Mouse (Mus musculus) 3134 (cell line): ENCODE data around the gene Tuba1a.

Source experiments
- DNase-seq: peaks from one replicate; pipeline ENCODE4 v3.0.0-alpha.2; 2011; ENCODE audit warnings: low spot score; ENCODE audit not compliant: insufficient read length; ENCODE audit errors: extremely low read depth

Gene Tuba1a

GRCm38 (mm10) chr15:98956000-98956399 is 2.5 kb upstream of the Tuba1a start:
- no peak for DNase-seq

GRCm38 (mm10) chr15:98955324-98955723 is 1.8 kb upstream of the Tuba1a start:
- DNase-seq, result no peak

GRCm38 (mm10) chr15:98954425-98955253 is 1.1 kb upstream of the Tuba1a start:
- DNase-seq, result no peak

GRCm38 (mm10) chr15:98952751-98953400 is 627 bp downstream of the Tuba1a start:
- DNase-seq, result peak; percentile 92

GRCm38 (mm10) chr15:98952063-98952455 is 1.4 kb downstream of the Tuba1a start:
- DNase-seq, result no peak

GRCm38 (mm10) chr15:98951122-98952062 is 2.1 kb downstream of the Tuba1a start:
- peak; percentile 32 for DNase-seq

- DNase-seq, result no peak
Measured at GRCm38 (mm10) chr15:98949607-98949892, 4.0 kb downstream of the Tuba1a start.

- DNase-seq, result no peak
Measured at GRCm38 (mm10) chr15:98948857-98949606, 4.5 kb downstream of the Tuba1a start.

GRCm38 (mm10) chr15:98948382-98948781 is 5.1 kb downstream of the Tuba1a start:
- no peak for DNase-seq

GRCm38 (mm10) chr15:98947884-98948283 is 5.6 kb downstream of the Tuba1a start:
- no peak for DNase-seq

- no peak for DNase-seq
Measured at GRCm38 (mm10) chr15:98943133-98943532, 10.4 kb downstream of the Tuba1a start.

GRCm38 (mm10) chr15:98942081-98942480 is 11.4 kb downstream of the Tuba1a start:
- no peak for DNase-seq

- peak; percentile 55 for DNase-seq
Measured at GRCm38 (mm10) chr15:98941539-98941938, 12.0 kb downstream of the Tuba1a start.

- DNase-seq, result peak; percentile 51
Measured at GRCm38 (mm10) chr15:98940816-98941215, 12.7 kb downstream of the Tuba1a start.

GRCm38 (mm10) chr15:98934217-98934839 is 19.2 kb downstream of the Tuba1a start, which contains the start of gene Tuba1b:
Gene Tuba1b (minus strand): TSS chr15:98934565.
- DNase-seq, result peak; percentile 92

- peak; percentile 95 for DNase-seq
Measured at GRCm38 (mm10) chr15:98933833-98934216, 19.7 kb downstream of the Tuba1a start.

GRCm38 (mm10) chr15:98933004-98933671 is 20.4 kb downstream of the Tuba1a start:
- peak; percentile 44 for DNase-seq

GRCm38 (mm10) chr15:98930998-98931397 is 22.5 kb downstream of the Tuba1a start:
- DNase-seq, result no peak

- DNase-seq, result peak; percentile 45
Measured at GRCm38 (mm10) chr15:98930017-98930734, 23.3 kb downstream of the Tuba1a start.
